Mouse (Mus musculus) hematopoietic stem cell, adult 5-6 weeks (primary cell): ENCODE measurements around the gene Nptxr. TPM values are rescaled to one million over a fixed set of nuclear protein-coding genes. Genes with fewer than 3 reads are reported as not detected.
A peak's percentile ranks its signal among the peaks of the same experiment; 100 is the strongest.

Source experiments
- ATAC-seq, 2 experiments: fragments of 125-278 bp in 1 of 2; replicated peaks in 1 of 2; 2 replicates each; pipeline ENCODE4 v1.8.0; 2016 to 2017; ENCODE audit warnings: inconsistent platforms in 2 of 2, mild to moderate bottlenecking in 2 of 2, moderate number of reproducible peaks in 2 of 2, low read depth in 1 of 2, moderate TSS enrichment in 1 of 2; ENCODE audit not compliant: low FRiP score in 2 of 2, poor library complexity in 2 of 2, severe bottlenecking in 2 of 2, insufficient read depth in 1 of 2, low TSS enrichment in 1 of 2
- total RNA-seq: library from RNA; stranded (forward); fragments of 172-1452, 232-1000 nt; gene quantifications from 2 replicates; pipeline ENCODE4 v1.2.3, GENCODE M21; 2017

The Nptxr gene
- total RNA-seq, 1 experiment from 2014 or later, result 0.30 TPM

GRCm38 (mm10) chr15:79800701-79801100 lies 3.9 kb downstream of the Nptxr start:
- ATAC-seq, result no peak

- ATAC-seq, result no peak
These were observed 6.0 kb downstream of the Nptxr start for GRCm38 (mm10) chr15:79798591-79798990.

- no peak for ATAC-seq
These were observed 6.9 kb downstream of the Nptxr start for GRCm38 (mm10) chr15:79797680-79798079.

GRCm38 (mm10) chr15:79797096-79797495 lies 7.5 kb downstream of the Nptxr start:
- ATAC-seq, result no peak

- ATAC-seq, result no peak
These were observed 8.3 kb downstream of the Nptxr start for GRCm38 (mm10) chr15:79796256-79796655.

- no peak for ATAC-seq
These were observed 10.4 kb downstream of the Nptxr start for GRCm38 (mm10) chr15:79794173-79794572.

GRCm38 (mm10) chr15:79793076-79793475 lies 11.5 kb downstream of the Nptxr start:
- ATAC-seq, result no peak

GRCm38 (mm10) chr15:79792455-79792854 lies 12.1 kb downstream of the Nptxr start:
- ATAC-seq, result no peak

GRCm38 (mm10) chr15:79791502-79791901 lies 13.1 kb downstream of the Nptxr start:
- peak in 1 of 2 experiments; percentile 52; a peak in 2 of 4 replicates for ATAC-seq

- ATAC-seq, result no peak
These were observed 13.7 kb downstream of the Nptxr start for GRCm38 (mm10) chr15:79790905-79791304.

GRCm38 (mm10) chr15:79790111-79790510 lies 14.5 kb downstream of the Nptxr start:
- no peak for ATAC-seq

- no peak for ATAC-seq
These were observed 16.8 kb downstream of the Nptxr start for GRCm38 (mm10) chr15:79787815-79788214.

- ATAC-seq, result no peak
These were observed 19.5 kb downstream of the Nptxr start for GRCm38 (mm10) chr15:79785056-79785455.

- ATAC-seq, result no peak
These were observed 26.8 kb downstream of the Nptxr start, which contains the start of gene Dnal4 for GRCm38 (mm10) chr15:79777749-79778148. Gene Dnal4, minus strand, starts transcription at chr15:79777849.

- no peak for ATAC-seq
These were observed 28.9 kb downstream of the Nptxr start for GRCm38 (mm10) chr15:79775662-79776061.

GRCm38 (mm10) chr15:79774117-79775027 lies 30.2 kb downstream of the Nptxr start:
- peak; percentile 97 to 98 for ATAC-seq

- no peak for ATAC-seq
These were observed 33.8 kb downstream of the Nptxr start for GRCm38 (mm10) chr15:79770629-79771240.

GRCm38 (mm10) chr15:79768302-79768701 lies 36.3 kb downstream of the Nptxr start:
- ATAC-seq, result peak; percentile 65 to 80; a peak in 3 of 4 replicates
